Mouse (Mus musculus) B cell, adult 62 days (primary cell): ENCODE data around the gene Efcab8. TPM values are rescaled to one million over a fixed set of nuclear protein-coding genes. Genes with fewer than 3 reads are reported as not detected.

Experiments
- total RNA-seq: library from RNA; stranded (reverse); gene quantifications from 4 replicates; pipeline ENCODE4 v1.2.4, GENCODE M21; 2023

Efcab8 gene
- 1.0 to 1.3 TPM (median 1.2 TPM) in 4 replicates for total RNA-seq

GRCm38 (mm10) chr2:153779394-153779981, at the start of gene Efcab8:
Gene Efcab8, plus strand, starts transcription at chr2:153779931.

GRCm38 (mm10) chr2:153740500-153741436, 39.0 kb upstream of the Efcab8 start, which contains the start of gene Mapre1:
Gene Mapre1, plus strand, starts transcription at chr2:153741274.

GRCm38 (mm10) chr2:153870984-153871383, 91.3 kb downstream of the Efcab8 start, which contains the start of gene Sun5:
Gene Sun5, minus strand, starts transcription at chr2:153871084.

GRCm38 (mm10) chr2:153874745-153875144, 95.0 kb downstream of the Efcab8 start, which contains the start of gene Bpifb2:
Gene Bpifb2, plus strand, starts transcription at chr2:153875045.

Other genes starting within 250 kb of the Efcab8 start
- gene Nol4l, start 250.0 kb upstream of the Efcab8 start, total RNA-seq: 0.30 to 0.91 TPM (median 0.76 TPM) in 4 replicates
- 31.9 to 35.9 TPM (median 35.7 TPM) in 4 replicates for gene Commd7, start 147.2 kb upstream of the Efcab8 start, total RNA-seq
- gene Dnmt3b, start 130.5 kb upstream of the Efcab8 start, total RNA-seq: 6.9 to 8.7 TPM (median 8.3 TPM) in 4 replicates
- gene Dnmt3c, start 83.3 kb upstream of the Efcab8 start, total RNA-seq: not detected in 4 replicates
- 148 to 157 TPM (median 152 TPM) in 4 replicates for gene Mapre1, start 38.7 kb upstream of the Efcab8 start, total RNA-seq
- not detected in 4 replicates for gene Sun5, start 91.2 kb downstream of the Efcab8 start, total RNA-seq
- gene Bpifb2, start 95.1 kb downstream of the Efcab8 start, total RNA-seq: not detected in 4 replicates
- gene Bpifb6, start 120.5 kb downstream of the Efcab8 start, total RNA-seq: not detected in 4 replicates
- gene Bpifb3, start 138.3 kb downstream of the Efcab8 start, total RNA-seq: not detected in 4 replicates
- not detected in 4 replicates for gene Bpifb4, start 158.3 kb downstream of the Efcab8 start, total RNA-seq
- not detected in 4 replicates for gene Bpifa6, start 195.0 kb downstream of the Efcab8 start, total RNA-seq
- gene Bpifa2, start 228.3 kb downstream of the Efcab8 start, total RNA-seq: not detected in 4 replicates